Mouse (Mus musculus) heart, adult 8-10 months (tissue): ENCODE measurements around the gene Ampd2. TPM values are rescaled to one million over a fixed set of nuclear protein-coding genes. Genes with fewer than 3 reads are reported as not detected.

Source experiments
- DNase-seq: peaks from one replicate; pipeline ENCODE4 v3.0.0; 2022; ENCODE audit warnings: low spot score
- total RNA-seq, 4 experiments: library from RNA; stranded (reverse); gene quantifications; 2 replicates each; pipeline ENCODE4 v1.2.4; 2022

Ampd2 gene
- total RNA-seq, 4 experiments from 2014 or later, result 3.9 to 5.2 (median 4.7) TPM

DNA sequence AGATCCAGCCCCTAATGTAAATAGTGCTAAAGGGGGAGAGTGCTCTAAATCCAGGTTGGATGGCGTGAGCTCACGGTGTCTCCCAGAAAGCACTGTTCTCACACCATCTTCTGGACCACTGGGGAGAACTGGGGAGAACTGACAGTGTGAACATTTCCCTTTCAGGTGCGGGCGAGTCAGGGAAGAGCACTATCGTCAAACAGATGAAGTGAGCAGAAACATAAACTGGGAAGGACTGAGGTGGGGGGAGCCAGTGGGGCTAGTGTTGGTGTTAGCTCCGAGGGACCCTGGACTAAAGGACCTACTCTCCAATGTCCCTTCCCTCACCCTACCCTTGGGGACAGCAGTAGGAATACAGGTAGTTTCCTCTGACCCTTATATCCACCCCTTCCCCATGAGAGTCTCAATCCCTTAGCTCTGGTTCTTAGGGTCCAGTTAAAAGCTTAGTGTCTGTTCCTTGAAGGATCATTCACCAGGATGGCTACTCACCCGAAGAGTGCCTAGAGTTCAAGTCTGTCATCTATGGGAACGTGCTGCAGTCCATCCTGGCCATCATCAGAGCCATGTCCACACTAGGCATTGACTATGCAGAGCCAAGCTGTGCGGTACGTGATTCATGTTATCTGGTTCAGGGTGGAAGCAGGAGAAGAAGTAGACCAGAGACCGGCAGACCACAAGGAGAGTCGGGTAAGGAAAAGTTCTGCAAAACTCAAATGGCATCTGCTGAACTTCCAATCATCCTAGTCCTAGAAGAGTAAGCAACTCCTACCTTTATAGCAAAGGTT lies 8.7 kb upstream of the Ampd2 start:
- no peak for DNase-seq

DNA sequence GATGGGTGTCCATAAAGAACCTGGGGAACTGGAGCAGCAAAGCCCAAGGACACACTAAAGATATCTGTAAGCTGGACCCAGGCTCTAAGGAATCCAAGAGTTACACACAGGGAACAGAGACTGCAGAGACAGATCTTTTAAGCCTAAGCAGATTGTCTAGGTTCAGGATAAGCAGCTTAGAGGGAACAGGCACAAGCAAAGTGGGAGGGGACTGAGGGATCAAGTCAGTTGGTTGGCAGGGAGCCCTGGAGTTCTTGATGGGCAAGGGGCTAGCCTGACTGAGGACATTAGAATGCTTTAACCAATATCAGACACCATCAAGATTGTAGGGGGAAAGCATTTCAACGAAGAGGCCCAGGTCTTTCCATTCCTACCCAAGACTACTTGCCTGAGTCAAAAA lies 7.7 kb upstream of the Ampd2 start:
- no peak for DNase-seq

DNA sequence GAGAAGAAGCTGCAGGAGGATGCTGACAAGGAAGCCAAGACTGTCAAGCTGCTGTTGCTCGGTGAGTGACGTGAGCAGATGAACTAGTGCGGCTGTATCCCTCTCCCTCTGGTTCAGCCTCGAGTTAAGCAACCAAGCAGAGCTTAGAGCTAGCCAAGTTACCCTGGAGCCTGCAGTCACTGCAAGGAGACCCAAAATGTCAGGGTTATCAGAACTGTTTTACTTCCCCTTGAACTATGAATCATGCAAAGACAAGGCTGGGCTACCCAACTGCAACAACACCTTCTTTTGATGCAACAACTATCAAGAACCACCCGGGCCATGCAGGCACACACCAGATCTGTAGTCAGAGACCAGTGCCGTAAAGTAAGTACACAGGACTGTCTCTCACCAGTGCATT lies 6.9 kb upstream of the Ampd2 start:
- DNase-seq, result no peak

DNA sequence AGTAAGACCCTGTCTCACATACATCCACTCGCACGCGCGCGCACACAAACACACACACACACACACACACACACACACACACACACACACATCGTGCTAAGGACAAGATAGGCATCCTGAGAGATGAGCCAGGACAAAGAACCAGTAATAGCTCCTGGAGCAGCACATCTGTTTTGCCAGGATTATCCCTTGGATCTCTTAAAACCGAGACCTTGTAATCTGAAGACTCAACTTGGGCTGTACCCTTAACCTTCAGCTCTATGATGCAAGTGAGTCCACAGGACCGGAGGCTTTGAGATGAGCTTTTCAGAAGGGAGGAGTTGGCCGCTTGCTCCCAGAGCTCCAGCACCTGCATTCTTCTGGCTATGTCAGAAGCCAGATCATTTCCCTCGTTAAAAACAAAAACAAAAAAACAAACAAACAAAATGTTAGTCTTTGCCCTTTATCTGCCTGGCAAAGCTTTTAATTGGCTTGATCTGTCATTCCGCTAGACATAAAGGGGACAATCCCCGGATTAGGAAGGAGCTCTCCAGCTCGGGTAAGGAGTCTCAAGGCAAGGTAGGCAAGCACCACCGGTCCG lies 6.2 kb upstream of the Ampd2 start, which contains the start of gene Gnat2:
TSS of gene Gnat2 (plus strand) at position 254 of the 580 bp plus-strand sequence.
- DNase-seq, result no peak

DNA sequence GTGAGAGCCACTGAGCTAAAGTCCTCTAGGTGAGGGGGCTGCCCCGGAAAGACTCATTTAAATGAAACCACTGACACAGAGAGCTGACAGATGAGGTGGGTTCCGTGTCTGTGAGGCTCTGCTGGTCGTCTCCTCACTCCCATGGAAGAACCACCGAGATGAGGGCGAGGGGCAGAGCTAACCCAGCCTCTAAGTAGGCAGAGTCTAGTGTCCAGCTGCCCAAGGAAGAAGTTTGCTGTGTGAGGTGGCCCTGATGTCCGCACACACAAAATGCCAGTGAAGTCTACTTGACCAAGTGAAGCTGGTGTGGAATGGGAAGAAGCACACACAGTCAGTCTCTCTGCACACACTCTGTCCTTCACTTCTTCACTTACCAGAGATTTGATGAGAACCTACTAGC lies 5.6 kb upstream of the Ampd2 start:
- no peak for DNase-seq

DNA sequence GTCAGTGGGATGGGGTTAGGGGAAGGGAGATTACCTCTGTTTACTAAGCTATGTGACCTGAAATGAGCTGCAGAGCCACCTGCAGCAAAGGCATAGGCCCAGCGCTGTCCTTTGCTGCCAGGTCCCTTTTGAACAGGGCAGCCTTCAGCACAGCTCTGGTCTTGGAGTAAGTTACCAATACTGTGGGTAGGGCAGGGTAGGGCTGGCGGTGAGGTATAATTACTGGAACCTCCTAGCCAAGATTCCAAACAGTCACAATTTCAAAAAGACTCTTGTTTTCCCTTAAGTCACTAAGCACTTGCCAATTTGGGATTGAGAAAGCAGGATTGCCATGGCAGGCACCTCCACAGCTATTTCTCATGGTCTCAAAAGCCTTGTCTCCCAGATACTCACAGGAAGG lies 4.1 kb upstream of the Ampd2 start:
- no peak for DNase-seq

DNA sequence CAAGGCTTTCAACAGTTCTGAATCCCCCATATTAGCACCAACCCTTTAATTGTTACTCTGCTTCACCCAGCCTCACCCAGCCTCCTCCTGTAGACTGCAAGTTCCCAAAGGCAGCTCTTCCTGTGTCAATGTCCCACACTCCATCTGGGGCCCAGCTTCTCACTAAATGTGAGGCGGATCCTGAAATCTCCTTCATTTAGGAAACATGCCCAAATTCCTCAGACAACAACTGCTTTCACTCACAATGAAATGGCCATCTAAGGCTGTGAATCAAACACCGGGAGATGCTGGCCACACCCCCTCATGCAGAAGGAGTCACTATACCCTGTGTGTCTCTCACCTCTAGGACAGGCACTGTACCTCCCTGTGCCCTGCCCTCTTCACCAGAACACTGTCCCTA lies 3.5 kb upstream of the Ampd2 start:
- no peak for DNase-seq

DNA sequence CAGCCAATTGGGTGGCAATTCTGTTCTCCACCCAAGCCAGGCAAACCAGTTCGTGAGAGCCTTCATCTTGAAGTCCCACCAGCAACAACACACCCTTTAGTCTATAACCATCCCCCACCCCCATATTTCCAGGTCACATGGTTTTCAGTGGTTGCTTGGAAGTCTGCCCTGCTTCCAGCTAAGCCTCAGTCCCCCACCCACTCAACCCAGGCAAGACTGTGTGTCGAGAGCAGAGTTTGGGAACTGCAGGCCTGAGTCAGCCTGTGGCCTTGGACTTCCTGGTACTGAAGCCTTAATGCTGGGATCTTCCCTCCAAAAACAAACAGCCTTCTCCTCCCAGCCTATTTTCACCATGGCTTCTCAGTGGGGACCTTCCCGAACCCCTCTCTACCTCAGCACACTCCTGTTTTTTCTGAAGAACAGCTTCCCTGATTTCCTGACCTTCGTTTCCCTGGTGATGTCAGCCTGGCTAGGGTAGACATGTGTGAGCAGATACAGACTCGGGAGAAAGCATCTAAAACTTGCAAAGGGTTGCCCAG lies 2.5 kb upstream of the Ampd2 start:
- no peak for DNase-seq

DNA sequence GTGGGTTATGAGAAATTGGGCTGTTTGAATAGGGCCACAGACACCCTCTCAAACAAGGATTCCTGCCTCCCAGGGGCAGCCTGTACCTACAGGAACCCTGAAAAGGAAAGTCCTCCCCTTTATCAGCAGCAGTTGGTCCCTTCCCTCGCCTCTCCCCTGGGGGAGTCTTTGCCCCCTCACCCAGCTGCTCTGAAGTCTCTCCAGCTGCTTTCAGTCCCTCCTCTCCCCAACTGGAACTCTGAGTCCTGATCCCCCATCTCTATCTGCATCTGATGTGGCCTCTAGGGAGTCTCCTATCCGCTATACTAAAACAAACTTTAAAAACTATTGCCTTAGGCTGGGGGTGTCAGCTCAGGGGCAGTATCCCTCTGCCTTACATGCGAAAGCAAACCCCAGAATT lies 878 bp upstream of the Ampd2 start:
- DNase-seq, result no peak

DNA sequence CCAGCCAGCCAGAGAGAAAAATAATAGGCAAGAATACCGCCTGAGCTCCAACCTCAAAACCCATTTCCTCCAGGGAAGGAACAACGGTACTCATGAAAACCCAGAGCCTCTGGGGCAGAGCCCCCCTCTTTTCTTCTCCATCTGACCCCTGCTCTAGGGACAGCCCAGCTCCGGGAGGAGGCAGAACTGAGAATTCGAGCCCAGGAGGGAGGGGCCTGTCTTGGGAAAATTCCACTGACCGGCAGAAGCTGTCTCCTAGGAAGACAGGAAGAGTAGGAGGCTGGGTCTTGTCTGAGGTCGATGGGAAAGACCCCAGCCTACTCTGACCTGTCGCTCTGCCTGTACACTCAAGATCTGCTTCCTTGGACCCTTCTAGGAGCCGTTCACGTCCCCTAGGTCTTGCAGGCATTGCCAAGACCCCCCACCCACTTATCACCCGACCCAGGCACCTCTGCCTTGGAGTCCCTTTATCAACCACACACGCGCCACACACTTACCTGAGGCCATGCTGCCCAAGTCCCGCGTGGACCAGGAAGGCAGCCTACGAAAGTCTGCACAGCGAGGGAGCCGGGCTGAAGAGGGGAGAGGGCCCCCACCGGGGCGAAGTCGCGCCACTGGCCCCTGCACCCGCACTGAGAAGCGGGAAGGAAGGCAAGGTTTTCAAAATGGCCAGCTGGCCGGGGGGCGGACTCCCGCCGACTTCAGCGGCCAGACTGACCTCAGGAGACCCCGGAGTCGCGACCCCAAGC lies 556 bp downstream of the Ampd2 start:
- DNase-seq, result peak; percentile 90

DNA sequence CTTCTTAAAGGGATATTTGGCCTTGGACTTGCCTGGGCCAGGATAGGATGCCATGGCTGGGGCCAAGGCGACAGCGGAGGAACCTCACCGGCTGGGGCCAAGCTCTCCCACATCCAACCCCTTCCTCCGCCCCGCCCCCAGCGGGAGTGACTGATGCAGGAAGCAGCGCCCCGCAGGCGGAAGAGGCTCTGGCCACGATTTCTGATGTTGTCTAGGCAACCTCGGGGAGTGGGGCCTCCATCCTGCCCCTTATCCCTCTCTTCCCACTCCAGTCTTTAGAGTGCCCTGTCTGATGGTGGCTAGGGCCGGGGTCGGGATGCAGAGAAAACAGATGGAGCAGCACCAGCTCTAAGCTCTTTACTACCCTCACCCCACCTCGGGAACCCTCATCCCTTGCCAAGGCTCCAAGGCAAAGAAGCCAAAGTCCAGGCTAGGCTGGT lies 1.1 kb downstream of the Ampd2 start:
- DNase-seq, result peak; percentile 93

DNA sequence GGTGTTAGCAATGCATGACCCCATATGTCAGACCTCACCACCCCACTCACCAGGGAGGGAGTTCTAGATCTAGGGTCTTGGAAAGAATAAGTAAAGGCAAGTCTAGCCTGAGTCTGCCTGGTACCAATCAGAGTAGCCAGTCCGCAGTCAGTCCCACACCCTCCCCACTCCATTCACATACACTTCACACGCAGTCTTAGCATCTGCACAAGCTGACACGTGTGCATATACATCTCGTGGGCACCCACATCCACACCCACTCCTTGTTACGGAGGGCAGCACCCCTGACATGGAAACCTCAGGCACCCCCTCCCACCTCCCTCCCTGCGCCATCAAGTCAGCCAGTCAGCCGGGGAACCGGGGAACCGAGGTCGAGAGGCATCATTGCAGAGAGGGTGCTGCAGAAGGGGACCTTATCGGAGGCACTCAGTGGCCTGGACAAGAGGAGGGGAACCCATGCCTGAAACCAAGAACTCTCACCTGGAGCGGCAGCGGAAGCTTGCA lies 1.6 kb downstream of the Ampd2 start:
- DNase-seq, result no peak

DNA sequence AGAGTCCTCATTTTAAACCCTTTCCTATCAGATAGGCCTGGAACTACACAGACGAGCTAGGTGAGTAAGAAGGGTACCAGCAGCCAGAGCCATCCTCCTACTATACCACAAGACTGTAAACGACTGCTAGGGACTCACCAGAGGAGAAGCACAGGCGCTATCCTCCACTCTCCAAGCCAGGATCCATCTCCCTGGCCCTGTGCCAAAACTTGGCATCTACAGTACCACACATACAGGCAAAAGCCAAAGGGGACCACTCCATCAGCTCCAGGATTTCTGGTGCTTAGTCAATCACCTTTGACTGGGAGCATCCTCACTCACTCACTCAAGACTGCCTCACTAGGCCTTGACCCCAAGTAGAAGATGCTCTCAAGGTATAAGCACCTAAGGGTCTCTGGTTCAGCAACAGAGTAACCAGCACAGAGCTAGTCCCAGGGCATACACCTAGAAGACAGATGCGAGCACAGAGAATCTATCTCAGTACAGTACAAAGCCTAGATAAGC lies 2.5 kb downstream of the Ampd2 start:
- DNase-seq, result no peak

DNA sequence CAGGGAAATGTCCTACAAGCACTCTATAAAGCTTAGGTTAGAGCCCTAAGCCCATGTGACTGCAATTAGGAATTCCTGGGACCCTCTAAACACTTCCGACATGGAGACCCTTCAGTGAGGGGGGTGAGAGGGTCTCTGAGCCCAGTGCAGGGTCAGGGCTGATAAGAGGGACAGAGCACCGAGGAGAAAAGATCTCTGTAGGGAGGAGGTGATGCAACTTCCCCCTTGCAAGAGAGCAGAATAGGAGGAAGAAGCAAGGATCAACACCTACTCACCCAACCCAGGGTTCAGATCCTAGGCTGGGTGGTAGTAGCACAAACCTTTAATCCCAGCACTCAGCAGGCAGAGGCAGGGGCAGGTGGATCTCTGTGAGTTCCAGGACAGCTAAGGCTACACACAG lies 3.3 kb downstream of the Ampd2 start:
- DNase-seq, result no peak

DNA sequence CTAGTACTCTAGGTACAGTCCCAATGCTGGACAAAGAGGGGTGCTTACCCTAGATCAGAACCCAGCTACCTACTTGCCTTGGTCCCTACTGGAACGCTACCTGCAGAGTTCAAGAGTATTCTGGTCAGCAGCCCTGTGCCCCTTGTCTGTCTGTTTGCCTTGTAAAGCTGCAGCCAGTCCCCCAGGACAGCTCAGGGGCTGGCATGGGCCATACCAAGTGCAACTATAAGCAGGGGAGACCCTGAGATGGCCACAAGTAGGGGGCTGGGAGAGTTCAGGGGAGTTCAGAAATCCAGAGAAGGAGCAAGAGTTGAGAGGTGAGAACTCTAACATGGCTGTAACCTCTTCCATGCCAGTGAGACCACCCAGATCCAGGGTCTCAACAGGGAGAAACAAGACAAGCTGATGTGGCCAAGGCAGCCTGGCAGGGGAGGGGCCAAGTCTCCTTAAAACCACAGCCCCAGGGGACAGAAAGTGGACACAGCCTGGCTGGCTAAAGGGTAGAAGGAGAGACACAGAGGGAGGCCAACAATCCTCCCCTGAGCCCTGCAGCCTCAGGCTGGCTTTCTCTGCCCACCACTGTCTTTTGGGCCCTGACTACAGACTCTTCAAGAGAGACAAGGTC lies 4.1 kb downstream of the Ampd2 start:
- no peak for DNase-seq

DNA sequence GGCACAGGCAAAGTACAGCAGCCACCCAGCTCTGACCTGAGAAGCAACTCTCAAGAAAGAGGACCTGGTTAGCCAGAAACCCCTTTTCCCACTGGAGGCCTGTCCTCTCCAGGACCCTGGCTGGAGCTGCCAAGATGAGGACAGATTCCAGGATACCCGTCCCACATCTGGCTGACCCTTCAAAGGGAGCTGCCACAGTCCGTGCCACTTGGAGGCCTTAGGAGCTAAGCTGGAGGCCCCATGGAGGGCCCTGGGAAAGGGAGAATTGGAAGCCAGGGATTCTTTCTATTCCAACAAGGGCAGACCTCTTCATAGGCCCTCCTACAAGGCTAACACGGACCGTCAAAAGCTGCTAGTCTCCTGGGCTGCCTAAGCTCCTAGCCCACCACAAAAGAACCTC lies 4.8 kb downstream of the Ampd2 start:
- DNase-seq, result no peak

DNA sequence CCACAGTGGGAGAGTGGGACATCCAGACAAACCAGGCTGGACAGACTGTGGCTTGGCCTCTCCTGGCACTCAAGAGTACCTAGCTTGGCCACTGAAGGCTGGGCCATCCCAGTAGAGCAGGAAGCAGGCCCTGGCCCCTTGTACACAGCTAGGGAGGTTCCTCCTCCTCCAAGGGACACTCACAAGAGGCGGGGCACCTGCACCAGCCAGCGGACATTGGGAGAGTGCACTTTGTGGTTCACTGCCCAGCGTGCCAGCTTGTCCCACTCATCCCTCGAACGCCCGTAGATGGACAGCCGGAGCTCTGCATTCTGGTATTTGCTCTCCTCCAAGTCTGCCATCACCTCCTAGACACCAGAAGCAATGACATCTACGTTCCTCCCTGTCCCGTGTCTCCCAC lies 9.6 kb downstream of the Ampd2 start:
- no peak for DNase-seq

DNA sequence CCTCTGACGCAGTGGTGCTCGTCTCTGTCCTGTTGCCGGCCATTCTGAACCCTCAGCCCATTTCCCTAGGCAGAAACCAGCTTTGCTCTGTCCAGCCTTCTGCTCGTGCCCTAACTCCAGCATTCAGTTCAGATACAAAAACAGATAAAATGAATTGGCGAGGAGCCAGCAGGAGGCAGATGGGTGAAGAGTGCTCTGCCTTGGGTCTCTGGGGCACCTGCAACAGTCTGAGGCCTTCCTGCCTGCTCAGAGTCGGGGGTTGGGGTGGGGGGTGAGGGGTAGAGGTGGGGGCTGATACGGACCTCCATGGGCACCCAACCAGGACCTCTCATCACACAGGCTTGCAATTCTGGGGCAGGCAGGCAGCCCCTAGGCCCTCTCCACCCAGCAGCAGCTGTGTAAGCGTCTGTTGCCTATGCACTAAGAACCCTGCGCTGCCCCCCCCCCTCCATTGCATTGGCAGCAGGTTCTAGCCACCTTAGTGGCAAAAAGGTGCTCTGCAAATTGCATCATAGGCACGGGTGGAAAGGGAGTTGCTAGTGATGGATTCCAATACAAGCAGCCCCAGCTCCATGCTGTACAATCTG lies 13.4 kb downstream of the Ampd2 start:
- no peak for DNase-seq

DNA sequence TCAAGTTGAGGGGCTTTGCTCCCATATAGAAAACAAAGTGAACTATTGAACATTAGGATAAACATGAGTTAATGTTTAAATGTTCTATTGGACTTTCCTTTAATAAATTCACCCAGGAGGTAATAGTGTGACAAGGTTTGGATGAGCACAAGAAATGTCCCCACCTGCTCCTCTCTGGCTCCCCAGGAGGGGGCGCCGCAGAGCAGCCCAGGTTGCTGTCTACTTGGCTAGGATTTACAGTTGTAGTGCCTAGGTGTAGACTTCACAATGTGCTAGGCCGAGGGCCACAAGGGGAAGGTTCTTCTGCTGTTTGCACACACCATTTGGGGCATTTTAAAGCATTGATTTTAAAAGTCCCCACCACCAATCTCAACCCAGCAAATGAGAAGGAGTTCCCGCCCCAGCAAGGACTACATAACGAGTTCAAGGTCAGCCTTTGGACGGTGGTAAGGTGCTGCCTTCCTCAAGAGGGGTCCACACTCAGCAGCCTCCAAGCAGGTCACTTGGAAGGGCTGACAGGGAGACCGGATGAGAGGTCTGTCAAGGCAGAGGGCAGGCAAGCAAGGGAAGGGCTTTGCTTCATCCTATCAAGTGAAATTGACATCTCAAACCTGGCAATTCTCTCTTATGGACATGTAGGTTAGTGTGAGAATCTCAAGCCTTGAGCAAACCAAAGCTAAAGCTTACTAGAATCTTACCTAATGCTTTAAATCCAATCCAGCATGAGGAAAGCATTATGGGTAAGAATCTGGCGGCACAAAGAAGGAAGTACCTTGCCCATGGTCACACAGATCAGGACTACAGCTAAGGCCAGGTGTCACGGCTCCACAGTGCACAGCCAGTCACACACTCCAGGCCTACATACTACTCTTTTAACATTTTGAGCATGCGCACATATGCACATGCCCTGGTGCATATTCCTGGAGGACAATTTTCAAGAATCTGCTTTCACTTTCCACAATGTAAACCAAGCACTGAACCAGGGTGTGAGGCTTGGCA lies 15.9 kb downstream of the Ampd2 start:
- peak; percentile 65 for DNase-seq
